Mouse (Mus musculus): ENCODE measurements at regions not wholly inside any gene's neighbourhood (a gene's known extent, or its start where the extent isn't known, plus 50 kb on each side); places are given as distances from the start of the nearest gene placed in this dataset.

GRCm38 (mm10) chr2:53474455-53474854, 282.9 kb downstream of the Arl6ip6 start:
- TF ChIP-seq CTCF (IDR thresholded peaks at IDR 0.05; ENCODE audit: insufficient read depth, low read length) (no peak), POLR2A (IDR thresholded peaks at IDR 0.05; ENCODE audit: borderline replicate concordance, extremely low read depth, low read depth, low read length) (no peak)

Measured in lung, adult 2 months (tissue).